Mouse (Mus musculus) thymus, postnatal 10 days (tissue): ENCODE results near the gene Iscu.
"Not testable (repeated sequence)": the region's sequence is repeated elsewhere in the genome, so short reads cannot be mapped to it uniquely, and the experiment has no call there.

Experiments used
- DNase-seq, 2 experiments: peaks; one replicate each; pipeline ENCODE4 v3.0.0; 2021; ENCODE audit warnings: low spot score in 2 of 2

The Iscu gene

DNA sequence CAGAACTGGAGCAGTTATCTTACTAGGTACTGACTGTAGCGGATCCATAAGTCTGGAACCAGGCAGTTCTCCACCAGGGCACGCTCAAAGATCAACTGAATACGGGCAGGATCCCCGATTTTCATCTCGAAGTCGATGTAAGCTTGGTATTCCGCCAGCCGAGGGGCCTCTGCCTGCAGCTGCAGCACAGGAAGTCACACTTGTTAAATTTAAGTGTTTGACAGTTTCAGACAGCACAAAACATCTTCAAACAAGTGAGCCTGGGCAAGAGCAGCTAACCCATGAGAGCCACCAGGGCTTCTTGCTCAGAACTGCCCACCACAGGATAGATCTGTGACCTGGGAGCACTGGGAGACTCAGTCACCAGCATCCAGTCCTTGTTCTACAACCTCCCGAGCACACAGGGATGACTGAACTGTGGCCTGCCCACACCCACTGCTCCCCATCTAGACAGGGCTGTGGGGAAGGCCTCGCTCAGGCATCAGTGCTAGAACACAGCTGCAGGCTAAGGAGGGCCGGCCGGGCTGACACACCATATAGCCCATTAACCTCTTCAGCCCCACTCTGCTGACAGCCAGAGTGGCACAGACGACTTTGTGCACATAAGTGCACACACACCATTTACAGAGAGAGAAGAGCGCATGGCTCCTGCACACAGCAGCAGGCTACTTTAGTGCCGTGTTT is 17.1 kb upstream of the Iscu start:
- DNase-seq = no peak

DNA sequence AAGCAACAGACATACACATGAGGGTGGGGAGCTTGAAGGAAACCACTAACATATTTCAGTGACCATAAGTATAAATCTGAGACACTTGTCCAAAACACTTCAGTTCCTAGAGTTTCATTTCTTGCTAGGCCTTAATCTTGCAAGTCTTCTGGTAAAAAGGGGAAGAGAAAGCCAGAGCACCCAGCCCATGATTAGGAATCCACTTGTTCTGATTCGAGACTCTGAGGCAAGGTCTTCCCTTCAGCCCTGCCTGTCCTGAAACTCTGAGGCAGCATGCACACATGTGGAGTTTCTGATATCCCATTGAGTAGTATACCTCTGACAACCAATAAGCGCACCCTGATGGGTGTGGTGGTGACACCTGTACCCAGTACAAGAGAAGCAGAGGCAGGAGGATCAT is 11.0 kb upstream of the Iscu start:
- DNase-seq = no peak

- DNase-seq = no peak
Measured at GRCm38 (mm10) chr5:113764426-113764825, 8.1 kb upstream of the Iscu start.

GRCm38 (mm10) chr5:113765641-113766526 is 6.7 kb upstream of the Iscu start:
- no peak for DNase-seq

GRCm38 (mm10) chr5:113768806-113769205 is 3.7 kb upstream of the Iscu start:
- DNase-seq = no peak

DNA sequence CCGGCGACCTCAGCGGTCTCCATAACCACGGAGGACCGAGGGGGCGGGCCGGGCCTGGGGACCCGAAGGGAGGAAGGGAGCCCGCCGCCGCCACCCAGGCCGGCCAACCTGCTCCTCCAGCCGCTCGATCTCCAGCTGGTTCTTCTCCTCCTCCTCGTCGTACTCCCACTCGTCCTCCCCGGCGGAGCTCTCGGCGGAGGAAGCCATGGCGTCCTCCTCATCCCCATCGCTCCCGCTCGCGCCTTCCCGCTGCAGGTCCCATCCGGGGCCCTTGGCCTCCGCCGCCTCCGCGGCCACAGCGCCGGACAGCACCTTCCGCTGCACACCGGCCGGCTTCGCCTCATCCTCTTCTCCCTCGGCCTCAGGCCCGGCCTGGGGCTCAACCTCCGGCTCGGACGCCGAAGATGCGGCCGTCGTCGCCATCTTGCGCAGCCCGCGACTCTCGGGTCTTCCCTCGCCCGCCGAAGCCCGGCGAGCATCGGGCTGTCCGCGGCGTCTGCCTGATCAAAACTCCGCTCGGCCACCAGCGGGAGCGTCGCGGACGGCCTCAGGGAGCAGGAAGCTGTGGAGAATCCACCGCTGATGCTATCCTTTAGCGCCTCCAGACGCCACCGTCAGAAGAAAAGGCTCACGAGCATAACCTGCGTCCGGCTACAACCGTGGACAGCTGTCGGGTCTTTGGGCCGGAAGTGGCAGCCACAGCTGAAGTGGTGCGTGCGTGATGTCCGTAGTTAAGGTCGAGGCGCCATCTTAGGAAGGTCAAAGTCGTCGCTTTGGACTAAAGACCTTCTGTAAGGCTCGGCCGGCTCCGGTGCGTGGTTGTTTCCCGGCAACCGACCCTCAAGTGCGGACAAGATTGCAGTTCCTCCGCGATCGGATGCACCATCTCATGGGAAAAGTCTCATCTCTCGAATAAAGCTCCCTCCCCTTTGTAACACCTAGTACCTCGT is 1.1 kb upstream of the Iscu start:
- peak; percentile 75 for DNase-seq

- DNase-seq = no peak
Measured at GRCm38 (mm10) chr5:113772905-113773519, 464 bp downstream of the Iscu start.

DNA sequence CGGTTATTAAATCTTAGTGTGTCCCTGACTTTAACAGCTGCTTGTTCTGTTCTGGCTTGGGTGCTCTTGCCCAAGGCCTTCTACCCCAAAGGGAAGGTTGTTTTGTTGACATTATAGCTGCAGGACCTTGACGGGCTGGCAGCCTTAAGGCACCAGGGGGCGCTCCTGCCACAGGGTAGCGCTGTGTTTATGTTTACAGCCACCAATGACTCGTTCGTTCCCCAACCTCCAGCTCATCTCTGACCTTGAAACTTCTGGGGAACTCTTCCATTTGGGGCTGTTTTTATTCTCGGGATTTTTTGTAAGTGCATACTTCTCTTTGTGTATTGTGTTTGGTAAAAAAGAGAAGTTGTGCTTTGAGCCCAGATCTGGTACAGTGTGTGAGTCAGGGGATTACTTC is 1.1 kb downstream of the Iscu start:
- DNase-seq = peak; percentile 82 to 95

DNA sequence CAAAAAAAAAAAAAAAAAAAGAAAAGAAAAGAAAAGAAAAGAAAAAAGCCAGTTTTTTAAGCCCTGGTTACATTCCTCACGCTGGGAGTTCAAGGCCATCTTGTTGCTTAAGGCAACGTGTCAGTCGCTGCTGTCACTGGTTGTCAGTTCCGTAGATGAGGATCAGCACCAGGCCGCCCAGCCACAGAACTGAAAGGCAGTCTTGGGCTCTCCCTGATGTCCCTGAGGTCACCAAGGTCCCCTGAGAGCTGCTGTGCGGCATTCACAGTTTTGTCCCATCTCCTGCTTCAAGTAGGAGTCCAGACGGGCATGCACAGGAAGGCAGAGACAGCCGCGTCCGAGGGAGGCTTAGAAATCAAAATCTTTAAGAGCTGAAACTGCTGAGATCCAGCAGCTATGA is 3.0 kb downstream of the Iscu start:
- no peak for DNase-seq

DNA sequence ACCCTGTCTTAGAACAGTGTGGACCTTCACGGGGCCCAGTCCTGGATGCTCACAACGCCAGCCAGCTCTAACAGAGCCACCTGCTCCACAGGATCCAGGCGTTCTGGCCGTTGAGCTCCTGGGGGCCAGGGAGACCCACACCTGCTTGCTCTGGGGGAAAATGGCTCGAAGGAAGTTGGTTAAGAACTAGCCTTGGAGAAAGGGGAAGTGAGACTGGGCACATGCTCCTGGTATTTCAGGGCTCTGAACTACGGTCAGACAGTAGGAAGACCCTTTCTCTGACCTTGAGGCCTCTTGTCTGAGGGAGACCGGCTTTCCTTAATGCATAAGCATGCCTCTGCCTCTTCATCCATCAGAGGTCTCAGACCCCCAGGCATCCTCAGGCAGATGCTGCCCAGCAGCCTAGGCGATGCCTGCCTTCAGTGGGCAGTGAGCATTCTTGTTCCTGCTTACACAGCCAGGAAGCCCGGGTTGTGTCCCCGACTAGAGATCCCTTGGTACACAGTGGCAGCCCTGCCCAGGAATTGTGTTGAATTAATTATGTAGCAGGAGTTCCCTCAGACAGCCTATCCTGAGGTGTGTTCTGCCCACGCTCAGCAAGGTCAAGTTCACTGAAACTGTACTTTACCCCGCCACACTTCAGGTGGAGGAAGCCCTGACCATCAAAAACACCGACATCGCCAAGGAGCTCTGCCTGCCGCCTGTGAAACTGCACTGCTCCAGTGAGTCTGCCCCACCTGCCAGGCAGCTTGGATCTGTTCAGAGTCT is 3.8 kb downstream of the Iscu start:
- no peak for DNase-seq

- no peak for DNase-seq
Measured at GRCm38 (mm10) chr5:113776896-113777226, 4.3 kb downstream of the Iscu start.

- not testable (repeated sequence) for DNase-seq
Measured at GRCm38 (mm10) chr5:113777728-113778127, 5.2 kb downstream of the Iscu start.

DNA sequence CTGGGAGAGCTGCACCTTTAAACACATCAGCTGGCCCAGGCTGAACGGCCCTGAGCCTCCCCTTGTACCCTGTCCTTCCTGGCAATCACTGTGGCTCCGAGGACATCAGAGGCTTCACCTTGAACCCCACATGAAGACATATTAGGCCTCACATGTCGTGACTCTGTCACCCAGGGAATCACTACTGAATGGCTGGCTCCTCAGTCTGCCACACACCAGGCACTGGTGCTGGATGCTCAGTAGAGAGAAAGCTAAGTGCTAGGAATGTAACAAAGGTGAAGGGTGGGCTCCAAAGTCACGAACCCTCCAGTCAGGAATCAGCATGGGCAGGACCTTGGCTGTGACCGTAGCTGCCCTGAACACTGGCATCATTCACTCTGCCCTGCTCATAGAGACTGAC is 7.0 kb downstream of the Iscu start:
- DNase-seq = no peak

DNA sequence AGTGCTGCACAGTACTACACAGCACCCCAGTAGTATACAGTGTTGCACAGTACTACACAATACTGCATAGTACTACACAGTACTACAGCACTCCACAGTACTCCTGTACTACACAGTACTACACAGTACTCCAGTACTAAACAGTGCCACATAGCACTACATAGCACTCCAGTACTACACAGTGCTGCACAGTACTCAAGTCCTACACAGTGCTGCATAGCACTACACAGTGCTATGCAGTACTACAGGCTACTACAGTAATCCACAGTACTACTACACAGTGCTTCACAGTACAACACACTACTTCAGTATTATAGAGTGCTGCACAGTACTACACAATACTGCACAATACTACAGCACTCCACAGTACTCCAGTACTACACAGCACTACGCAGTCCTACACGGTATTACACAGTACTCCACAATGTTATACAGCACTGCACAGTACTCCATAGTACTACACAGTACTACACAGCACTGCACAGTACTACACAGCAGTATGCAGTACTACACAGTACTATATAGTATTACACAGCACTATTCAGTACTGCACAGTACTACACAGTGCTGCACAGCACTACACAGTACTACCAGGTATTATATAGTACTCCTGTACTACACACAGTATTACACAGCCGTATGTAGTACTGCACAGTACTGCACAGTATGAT is 7.7 kb downstream of the Iscu start:
- no peak for DNase-seq

- DNase-seq = no peak
Measured at GRCm38 (mm10) chr5:113780763-113781162, 8.2 kb downstream of the Iscu start.

GRCm38 (mm10) chr5:113781254-113781653 is 8.7 kb downstream of the Iscu start:
- no peak for DNase-seq

DNA sequence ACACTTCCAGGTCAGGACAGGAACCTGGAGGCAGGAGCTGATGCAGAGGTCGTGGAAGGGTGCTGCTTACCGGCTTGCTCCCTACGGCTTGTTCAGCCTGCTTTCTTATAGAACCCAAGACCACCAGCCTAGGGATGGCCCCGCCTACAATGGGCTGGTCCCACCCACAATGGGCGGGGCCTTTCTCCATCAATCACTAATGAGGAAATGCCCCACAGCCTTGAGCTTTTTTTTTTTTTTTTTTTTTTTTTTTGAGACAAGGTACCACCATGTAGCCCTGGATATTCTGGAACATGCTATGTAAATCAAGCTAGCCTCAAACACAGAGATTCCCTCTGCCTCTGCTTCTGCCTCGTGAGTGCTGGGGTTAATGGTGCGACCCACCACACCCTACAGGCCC is 9.3 kb downstream of the Iscu start:
- no peak for DNase-seq

GRCm38 (mm10) chr5:113782624-113783023 is 10.1 kb downstream of the Iscu start:
- DNase-seq = no peak

DNA sequence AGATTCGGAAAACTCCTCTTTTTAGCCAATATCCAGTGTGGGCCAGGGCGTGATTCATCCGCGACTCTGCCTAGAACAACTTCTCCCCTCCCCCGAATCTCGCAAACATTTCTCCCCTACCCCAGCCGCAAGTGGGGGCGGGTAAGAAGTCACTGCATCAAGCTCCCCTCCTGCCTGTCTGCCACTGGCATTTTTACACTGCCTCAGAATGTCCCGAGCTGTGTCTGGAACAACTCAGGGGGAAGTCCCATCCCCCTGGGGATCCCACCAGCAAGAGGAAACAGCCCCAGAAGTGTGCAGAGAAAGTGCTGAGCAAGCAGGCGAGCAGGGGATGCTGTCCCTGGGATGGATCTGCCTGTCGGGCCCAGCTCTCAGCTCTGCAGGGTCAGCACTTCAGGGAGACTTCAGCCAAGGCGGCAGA is 11.0 kb downstream of the Iscu start:
- no peak for DNase-seq

- not testable (repeated sequence) for DNase-seq
Measured at GRCm38 (mm10) chr5:113784104-113784503, 11.6 kb downstream of the Iscu start.
